Mouse (Mus musculus) naive thymus-derived CD4-positive, alpha-beta T cell, adult 2 months (primary cell): ENCODE measurements around the gene Cbx1.
"Not testable (repeated sequence)": the region's sequence is repeated elsewhere in the genome, so short reads cannot be mapped to it uniquely, and the experiment has no call there.

ENCODE experiments used
- DNase-seq: peaks from one replicate; pipeline ENCODE4 v3.0.0-alpha.2; 2011; ENCODE audit warnings: low read depth

Gene Cbx1

DNA sequence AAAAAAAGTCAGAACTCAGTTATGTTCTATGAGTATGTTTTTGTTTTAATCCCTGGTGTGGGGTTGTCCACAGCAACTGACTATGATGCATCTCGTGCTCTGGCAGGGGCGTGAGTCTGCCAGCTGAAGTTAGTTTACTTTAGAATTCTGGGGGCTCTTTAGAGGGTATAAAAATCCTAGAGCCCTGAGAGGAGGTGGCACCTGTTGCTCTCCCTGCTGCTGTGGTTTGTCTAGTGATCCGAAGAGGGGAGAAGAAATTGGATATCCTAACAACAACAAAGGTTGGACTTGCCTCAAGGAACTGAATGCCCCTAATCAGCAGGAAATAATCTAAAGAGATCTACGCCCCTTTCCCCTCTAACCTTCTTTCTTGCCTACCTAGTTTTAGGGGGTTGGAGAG, 49.4 kb downstream of the Cbx1 start:
- DNase-seq: no peak

DNA sequence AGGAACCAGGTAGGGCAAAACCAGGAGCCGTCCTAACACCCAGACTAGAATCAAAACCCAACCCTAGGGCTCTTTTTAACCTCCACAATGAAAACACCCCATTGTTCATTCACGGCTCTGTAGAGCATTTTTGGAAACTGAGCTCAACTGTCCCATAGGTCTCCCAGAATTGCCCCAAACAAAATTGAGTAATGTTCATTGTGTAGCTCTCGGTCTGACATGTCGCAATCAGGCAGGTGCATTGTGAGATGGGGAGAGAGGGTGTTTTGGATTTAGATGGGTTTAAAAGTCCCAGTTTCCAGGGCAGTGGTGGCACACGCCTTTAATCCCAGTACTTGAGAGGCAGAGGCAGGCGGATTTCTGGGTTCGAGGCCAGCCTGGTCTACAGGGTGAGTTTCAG, 50.5 kb downstream of the Cbx1 start:
- DNase-seq: no peak

DNA sequence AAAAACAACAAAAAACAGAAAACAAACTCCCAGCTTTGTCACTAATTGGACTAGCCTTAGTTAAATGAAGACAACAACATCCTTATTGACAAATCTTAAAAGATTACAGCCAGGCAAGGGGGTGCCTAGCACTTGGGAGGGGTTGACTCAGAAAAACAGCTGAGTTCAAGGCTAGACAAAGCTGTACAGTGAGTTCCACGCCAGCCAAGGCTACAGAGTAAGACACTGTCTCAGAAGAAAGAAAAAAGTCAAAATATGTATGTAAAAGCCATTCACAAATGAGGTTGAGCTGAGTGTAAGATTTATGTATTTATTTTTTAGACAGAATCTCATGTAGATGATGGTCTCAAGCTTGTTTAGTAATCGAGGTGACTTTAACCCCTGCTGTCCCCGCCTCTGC, 51.0 kb downstream of the Cbx1 start:
- no peak for DNase-seq

DNA sequence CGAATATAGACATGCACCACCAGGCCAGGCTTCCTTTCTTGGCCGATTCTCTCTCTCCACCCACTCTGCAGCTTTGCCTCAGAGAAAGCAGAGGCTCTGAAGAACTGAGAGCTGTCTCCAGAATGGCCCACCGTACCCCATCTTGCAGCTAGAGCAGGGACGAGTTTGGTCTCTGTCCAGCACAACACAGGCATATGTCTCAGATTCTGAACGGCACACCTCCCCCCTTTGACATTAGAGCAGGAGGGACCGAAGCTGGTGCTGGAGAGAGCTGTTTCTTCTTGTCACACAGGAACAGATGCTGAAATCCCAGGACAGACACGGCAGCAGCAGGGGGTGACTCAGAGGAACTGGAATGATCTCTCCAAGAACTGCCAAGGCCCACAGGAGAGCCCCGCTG, 51.4 kb downstream of the Cbx1 start:
- no peak for DNase-seq

DNA sequence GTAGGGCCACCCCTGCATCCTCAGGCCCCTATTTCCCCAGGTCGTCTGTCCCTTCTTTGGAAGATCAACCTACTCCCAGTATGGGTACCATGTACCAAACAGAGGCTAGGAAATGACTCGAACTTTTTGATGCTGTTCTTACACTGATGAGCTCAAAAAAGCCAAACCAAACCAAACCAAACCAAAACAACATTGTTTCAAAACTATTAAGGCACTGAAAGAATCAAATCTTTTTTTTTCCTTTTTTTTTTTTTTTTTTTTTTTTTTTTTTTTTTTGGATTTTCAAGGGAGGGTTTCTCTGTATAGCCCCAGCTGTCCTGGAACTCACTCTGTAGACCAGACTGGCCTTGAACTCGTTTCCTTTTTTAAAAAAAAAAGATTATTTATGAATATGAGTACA, 54.7 kb downstream of the Cbx1 start:
- DNase-seq: no peak

DNA sequence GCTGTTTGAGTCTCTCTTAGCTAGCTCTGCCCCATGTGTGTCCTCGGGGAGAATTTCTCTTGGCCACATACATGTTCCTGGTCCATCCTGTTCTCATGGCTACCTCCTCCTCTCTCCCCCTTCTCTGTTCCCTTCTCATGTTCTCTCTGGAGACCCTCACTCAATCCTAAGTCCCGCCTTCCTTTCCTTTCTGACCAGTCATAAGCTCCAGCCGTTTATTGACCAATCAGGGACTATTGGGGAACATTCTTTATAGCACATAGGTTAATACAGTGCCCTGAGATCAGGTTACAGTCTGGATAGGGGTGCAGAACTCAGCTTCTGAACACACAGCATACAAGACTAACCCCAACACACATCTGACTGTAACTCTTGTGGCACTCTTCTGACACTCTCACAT, 58.3 kb downstream of the Cbx1 start:
- DNase-seq: no peak

DNA sequence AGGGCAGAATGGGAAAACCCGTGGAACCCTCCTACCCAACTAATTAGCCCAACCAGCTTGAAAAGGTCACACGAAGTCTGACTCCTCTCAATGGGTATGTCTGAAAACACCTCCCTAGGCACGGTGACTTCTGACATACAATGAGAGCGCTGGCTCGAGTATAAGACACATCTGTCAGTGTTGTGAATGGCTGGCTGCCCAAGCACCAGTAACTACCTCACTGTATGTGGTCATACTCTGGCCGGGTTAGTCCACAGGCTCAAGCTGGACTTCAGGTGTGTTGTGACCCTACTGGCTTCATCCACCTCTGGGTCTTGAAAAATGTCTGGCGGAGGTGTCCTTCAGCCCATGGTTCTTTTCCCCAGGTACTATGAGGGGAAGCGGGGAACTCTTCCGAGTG, 59.8 kb downstream of the Cbx1 start:
- no peak for DNase-seq

DNA sequence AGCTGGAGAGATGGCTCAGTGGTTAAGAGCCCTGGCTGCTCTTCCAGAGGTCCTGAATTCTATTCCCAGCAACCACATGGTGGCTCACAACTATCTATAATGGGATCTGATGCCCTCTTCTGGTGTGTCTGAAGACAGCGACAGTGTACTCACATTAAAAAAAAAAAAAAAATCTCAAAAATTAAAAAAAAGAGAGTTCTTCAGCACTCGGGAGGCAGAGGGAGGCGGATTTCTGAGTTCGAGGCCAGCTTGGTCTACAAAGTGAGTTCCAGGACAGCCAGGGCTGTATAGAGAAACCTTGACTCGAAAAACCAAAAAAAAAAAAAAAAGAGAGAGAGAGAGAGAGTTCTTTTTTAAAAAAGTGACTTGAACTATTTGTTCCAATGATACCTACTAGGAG, 60.2 kb downstream of the Cbx1 start:
- DNase-seq: not testable (repeated sequence)

DNA sequence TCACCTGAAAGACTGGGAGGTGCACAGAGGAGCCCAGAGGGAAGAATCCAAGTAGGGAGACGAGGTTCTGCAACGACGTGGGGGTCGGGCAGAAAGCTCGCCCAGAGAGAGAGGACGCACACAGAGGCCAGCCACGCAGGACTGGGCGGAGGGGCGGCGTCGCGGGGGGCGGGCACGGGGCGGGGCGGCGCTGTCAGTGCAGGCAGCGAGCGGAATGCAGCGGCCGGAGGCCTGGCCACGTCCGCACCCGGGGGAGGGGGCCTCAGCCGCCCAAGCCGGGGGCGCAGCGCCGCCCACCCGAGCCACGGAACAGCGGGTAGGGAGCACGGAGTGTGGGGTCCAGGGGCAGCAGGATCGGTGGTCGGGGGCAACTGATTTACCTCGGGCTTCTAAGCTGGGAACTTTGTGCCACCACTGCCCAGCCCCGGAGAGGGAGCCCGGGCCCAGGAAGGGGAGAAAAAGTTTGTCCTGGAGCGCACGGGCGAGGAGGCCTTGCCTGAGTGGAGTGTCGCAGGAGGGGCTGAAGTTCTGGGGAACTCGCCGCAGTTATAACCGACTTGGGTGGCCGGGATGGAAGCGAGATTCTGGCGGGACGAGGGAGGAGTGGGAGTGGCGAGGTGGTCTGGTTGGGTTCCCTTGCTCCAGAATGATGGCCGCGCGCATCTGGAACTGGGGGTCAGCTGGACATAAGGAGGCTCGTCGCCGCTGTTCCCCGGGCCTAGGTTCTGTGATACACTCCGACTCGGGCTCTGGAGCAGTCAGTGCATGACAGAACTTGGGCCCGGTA, 60.9 kb downstream of the Cbx1 start, which contains the start of gene Copz2:
TSS of gene Copz2 (plus strand) at position 190 of the 787 bp plus-strand sequence.
- no peak for DNase-seq

DNA sequence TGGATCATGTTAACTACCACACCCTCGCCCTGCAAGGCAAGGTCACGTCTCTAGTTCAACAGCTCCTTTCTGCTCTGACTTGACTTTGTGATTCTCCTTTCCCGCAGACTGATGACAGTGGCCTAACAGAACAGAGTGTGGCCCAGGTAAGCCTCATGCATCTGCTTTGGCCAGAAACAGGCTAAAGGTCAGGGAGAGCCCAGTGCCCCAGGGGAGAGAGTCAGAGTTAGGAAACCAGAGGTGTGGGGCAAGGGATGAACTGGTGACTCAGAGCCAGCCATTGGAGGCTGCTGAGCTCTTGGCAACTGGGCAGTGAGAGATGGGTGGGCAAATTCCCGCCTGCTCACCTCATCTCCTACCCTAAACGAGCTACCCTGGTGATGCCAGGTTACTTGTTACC, 68.5 kb downstream of the Cbx1 start:
- no peak for DNase-seq
